Mouse (Mus musculus) ES-Bruce4 (cell line): Measurements from ENCODE around the gene Gemin5.

ENCODE experiments used
- CTCF ChIP-seq: IDR thresholded peaks from one replicate; pipeline ENCODE4 v1.8.1; 2011; ENCODE audit warnings: low read depth, low read length
- EP300 ChIP-seq: IDR thresholded peaks from 2 replicates; pipeline ENCODE4 v1.6.1; 2011; ENCODE audit warnings: low read depth, low read length; ENCODE audit not compliant: insufficient read depth
- POLR2A ChIP-seq: IDR thresholded peaks from one replicate; pipeline ENCODE4 v1.8.1; 2011; ENCODE audit warnings: low read length; ENCODE audit not compliant: insufficient read depth

GRCm38 (mm10) chr11:58146241-58146640 lies 22.1 kb downstream of the Gemin5 start:
- TF ChIP-seq CTCF, result no peak
- TF ChIP-seq POLR2A, result no peak
- TF ChIP-seq EP300, result no peak
